Mouse (Mus musculus): ENCODE data around the gene Inpp5b. TPM values are rescaled to one million over a fixed set of nuclear protein-coding genes. Genes with fewer than 3 reads are reported as not detected.

Gene Inpp5b
- polyA plus RNA-seq, 1 experiment = 26.7 TPM

DNA sequence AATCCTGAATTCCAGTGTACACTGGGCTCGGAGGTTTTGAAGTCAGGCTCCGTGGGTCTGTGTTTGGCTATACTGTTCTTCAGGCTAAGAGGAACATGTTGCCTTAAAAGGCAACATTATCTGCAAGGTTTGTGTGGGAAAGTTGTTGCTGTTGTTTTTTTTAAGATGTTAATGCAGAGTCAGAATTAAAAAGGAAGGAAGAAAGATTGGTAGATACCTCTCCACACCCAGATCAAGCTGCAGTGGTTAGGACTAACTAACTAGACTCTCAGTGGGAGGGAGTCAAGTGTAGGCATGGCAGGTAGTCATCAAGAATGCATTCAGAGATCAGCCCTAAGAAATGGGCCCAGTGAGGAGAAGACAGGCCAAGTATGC is 24.9 kb downstream of the Inpp5b start:
- peak overlapping the region; percentile 30 for H3K27ac ChIP-seq (ENCODE audit: insufficient read depth, low read depth, low read length)
- H3K36me3 ChIP-seq (ENCODE audit: control insufficient read depth, insufficient read depth, low read length) = no peaks in the 10 kb centered on the region
- WGBS = 19% methylated on average over 2 of the region's 2 CpGs
- no peak overlapping the region for H3K4me3 ChIP-seq (ENCODE audit: low read depth, low read length)
- no peaks in the 10 kb centered on the region for H3K27me3 ChIP-seq (ENCODE audit: control insufficient read depth, insufficient read depth, low read length)
- TF ChIP-seq POLR2A (IDR thresholded peaks at IDR 0.05; ENCODE audit: low read depth, low read length) = no peak
- no peak for TF ChIP-seq CTCF (IDR thresholded peaks at IDR 0.05; ENCODE audit: extremely low read depth, insufficient read length, insufficient replicate concordance, low read depth, low read length)
- peaks cover 10% of the 10 kb centered on the region; the same call in 1 of the 2 replicates for H3K4me1 ChIP-seq (ENCODE audit: control insufficient read depth, insufficient read depth, insufficient read length, low read length)

DNA sequence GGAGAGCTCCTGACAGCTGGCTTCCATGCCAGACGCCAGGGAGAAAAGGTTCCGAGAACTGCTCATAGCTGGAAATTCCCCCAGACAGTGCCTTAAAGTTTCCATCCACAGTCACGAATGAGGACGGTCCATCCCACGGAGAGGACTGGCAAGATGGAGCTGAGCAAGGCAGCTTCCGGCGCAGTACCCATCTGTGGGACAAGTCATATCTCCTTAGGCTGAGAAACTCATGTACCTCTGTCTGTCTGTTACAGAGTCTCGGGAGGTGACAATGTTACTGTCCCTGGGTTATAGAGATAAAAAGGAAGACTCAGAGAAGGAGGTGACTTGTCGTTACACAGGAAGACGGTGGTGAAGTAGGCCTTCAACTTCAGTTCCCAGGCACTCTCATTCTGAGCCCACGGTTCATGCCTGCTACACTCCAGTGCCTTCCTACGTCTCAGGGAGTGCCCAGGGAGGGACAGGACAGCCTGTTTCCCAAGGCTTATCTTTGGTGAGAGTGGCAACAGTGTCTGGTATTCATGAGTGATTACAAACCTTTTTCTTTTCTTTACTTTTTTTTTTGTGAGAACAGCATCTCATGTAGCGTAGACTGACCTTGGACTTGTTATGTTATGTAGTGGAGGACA is 27.4 kb downstream of the Inpp5b start:
- no peaks in the 10 kb centered on the region for H3K27me3 ChIP-seq (ENCODE audit: control insufficient read depth, insufficient read depth, low read length)
- H3K4me3 ChIP-seq (ENCODE audit: low read depth, low read length) = no peak overlapping the region
- no peaks in the 10 kb centered on the region for H3K36me3 ChIP-seq (ENCODE audit: control insufficient read depth, insufficient read depth, low read length)
- no peak overlapping the region for H3K27ac ChIP-seq (ENCODE audit: insufficient read depth, low read depth, low read length)
- H3K4me1 ChIP-seq (ENCODE audit: control insufficient read depth, insufficient read depth, insufficient read length, low read length) = peaks cover 26% of the 10 kb centered on the region
- 75% methylated on average over 13 of the region's 13 CpGs for WGBS
- TF ChIP-seq CTCF (IDR thresholded peaks at IDR 0.05; ENCODE audit: extremely low read depth, insufficient read length, insufficient replicate concordance, low read depth, low read length) (no peak), POLR2A (IDR thresholded peaks at IDR 0.05; ENCODE audit: low read depth, low read length) (no peak)

DNA sequence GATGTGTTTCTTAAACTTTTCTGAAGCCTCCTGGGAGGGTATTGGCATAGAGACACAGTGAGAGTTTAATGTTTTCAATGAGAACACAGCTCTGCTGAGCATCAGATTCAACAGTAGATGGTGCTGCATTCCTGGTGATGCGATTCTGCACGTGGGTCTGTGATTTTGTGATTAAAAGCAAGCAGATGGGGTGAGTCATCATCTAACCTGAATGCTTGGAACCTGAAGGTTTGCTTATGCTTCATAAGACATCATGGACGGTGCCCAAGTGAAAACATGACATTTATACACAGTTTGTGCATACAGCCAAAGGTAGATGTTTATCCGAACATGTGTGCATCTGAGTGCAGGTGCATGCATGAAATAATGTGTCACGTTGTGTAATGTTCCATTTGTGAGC is 29.0 kb downstream of the Inpp5b start:
- H3K4me3 ChIP-seq (ENCODE audit: low read depth, low read length) = no peak overlapping the region
- peaks cover 36% of the 10 kb centered on the region for H3K4me1 ChIP-seq (ENCODE audit: control insufficient read depth, insufficient read depth, insufficient read length, low read length)
- no peaks in the 10 kb centered on the region for H3K36me3 ChIP-seq (ENCODE audit: control insufficient read depth, insufficient read depth, low read length)
- WGBS = 49% methylated on average over 5 of the region's 5 CpGs
- no peak for TF ChIP-seq CTCF (IDR thresholded peaks at IDR 0.05; ENCODE audit: extremely low read depth, insufficient read length, insufficient replicate concordance, low read depth, low read length)
- no peak for TF ChIP-seq POLR2A (IDR thresholded peaks at IDR 0.05; ENCODE audit: low read depth, low read length)
- H3K27me3 ChIP-seq (ENCODE audit: control insufficient read depth, insufficient read depth, low read length) = no peaks in the 10 kb centered on the region
- no peak overlapping the region for H3K27ac ChIP-seq (ENCODE audit: insufficient read depth, low read depth, low read length)

DNA sequence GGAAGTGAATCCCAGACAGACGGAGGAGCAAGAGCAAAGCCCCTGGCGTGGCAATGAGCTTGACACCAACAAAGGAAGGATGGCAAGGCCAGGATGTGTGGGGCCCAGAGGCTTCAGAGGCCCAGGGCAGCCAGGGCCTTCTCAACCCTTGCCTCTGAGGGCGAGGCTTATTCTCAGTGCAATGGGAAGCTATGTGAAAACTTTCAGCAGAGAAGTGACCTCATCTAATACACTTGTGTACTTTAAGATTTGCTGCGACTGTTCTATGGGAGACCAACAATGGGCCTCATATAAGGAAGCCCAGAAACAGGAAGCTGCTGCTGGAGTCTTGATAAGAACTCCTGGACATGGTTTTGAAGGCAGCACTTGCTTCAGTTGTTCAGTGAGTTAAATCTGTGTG is 30.5 kb downstream of the Inpp5b start:
- WGBS = 15% methylated on average over 4 of the region's 4 CpGs
- Histone ChIP-seq H3K4me1 (ENCODE audit: control insufficient read depth, insufficient read depth, insufficient read length, low read length) (peaks cover 33% of the 10 kb centered on the region), H3K36me3 (ENCODE audit: control insufficient read depth, insufficient read depth, low read length) (peaks cover 3% of the 10 kb centered on the region), H3K27me3 (ENCODE audit: control insufficient read depth, insufficient read depth, low read length) (no peaks in the 10 kb centered on the region), H3K4me3 (ENCODE audit: low read depth, low read length) (no peak overlapping the region), H3K27ac (ENCODE audit: insufficient read depth, low read depth, low read length) (peak overlapping the region; percentile 65)
- TF ChIP-seq CTCF (IDR thresholded peaks at IDR 0.05; ENCODE audit: extremely low read depth, insufficient read length, insufficient replicate concordance, low read depth, low read length) (no peak), POLR2A (IDR thresholded peaks at IDR 0.05; ENCODE audit: low read depth, low read length) (no peak)

DNA sequence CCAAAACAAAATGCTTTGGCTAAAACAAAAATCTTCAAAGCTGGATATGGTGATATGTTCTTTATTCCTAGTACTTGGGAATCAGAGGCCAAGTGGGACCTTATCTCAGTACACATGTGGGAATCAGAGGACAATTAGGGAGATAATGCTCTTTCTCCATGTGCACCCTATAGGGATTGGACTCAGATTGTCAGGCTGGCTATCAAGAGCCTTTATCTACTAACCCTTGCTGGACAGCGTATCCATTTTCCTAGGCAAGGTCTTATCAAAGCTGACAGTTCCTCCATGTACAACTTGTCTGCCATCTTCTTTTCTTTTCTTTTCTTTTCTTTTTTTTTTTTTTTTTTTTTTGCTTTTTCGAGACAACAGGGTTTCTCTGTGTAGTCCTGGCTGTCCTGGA is 31.8 kb downstream of the Inpp5b start:
- TF ChIP-seq POLR2A (IDR thresholded peaks at IDR 0.05; ENCODE audit: low read depth, low read length) = no peak
- TF ChIP-seq CTCF (IDR thresholded peaks at IDR 0.05; ENCODE audit: extremely low read depth, insufficient read length, insufficient replicate concordance, low read depth, low read length) = no peak
- WGBS = 55% methylated on average over 2 of the region's 2 CpGs
- H3K4me1 ChIP-seq (ENCODE audit: control insufficient read depth, insufficient read depth, insufficient read length, low read length) = peaks cover 33% of the 10 kb centered on the region
- peaks cover 15% of the 10 kb centered on the region for H3K36me3 ChIP-seq (ENCODE audit: control insufficient read depth, insufficient read depth, low read length)
- no peak overlapping the region for H3K4me3 ChIP-seq (ENCODE audit: low read depth, low read length)
- H3K27ac ChIP-seq (ENCODE audit: insufficient read depth, low read depth, low read length) = peak overlapping the region; percentile 37; the same call in 1 of the 2 replicates
- H3K27me3 ChIP-seq (ENCODE audit: control insufficient read depth, insufficient read depth, low read length) = no peaks in the 10 kb centered on the region

DNA sequence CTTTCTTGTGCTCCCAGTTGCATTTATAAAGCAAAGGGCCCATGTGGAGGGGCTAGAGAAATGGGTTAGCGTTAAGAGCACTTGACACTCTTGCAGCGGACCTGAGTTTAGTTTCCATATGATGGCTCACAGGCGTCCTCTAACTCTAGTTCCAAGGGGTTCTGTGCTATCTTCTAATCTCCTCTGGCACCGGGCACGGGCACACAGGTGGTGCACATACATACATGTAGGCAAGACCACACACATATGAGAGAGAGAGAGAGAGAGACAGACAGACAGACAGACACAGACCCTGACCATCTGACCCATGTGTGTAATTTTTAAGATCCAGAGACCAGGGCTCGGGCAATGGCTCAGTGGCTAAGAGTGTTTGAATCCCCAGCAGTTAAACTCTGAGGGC is 32.3 kb downstream of the Inpp5b start:
- Histone ChIP-seq H3K27ac (ENCODE audit: insufficient read depth, low read depth, low read length) (peak overlapping the region; percentile 68), H3K4me1 (ENCODE audit: control insufficient read depth, insufficient read depth, insufficient read length, low read length) (peaks cover 33% of the 10 kb centered on the region), H3K4me3 (ENCODE audit: low read depth, low read length) (no peak overlapping the region), H3K36me3 (ENCODE audit: control insufficient read depth, insufficient read depth, low read length) (peaks cover 17% of the 10 kb centered on the region), H3K27me3 (ENCODE audit: control insufficient read depth, insufficient read depth, low read length) (no peaks in the 10 kb centered on the region)
- whole genome bisulfite sequencing = 91% methylated on average over 6 of the region's 6 CpGs
- TF ChIP-seq CTCF (IDR thresholded peaks at IDR 0.05; ENCODE audit: extremely low read depth, insufficient read length, insufficient replicate concordance, low read depth, low read length) (no peak), POLR2A (IDR thresholded peaks at IDR 0.05; ENCODE audit: low read depth, low read length) (no peak)

DNA sequence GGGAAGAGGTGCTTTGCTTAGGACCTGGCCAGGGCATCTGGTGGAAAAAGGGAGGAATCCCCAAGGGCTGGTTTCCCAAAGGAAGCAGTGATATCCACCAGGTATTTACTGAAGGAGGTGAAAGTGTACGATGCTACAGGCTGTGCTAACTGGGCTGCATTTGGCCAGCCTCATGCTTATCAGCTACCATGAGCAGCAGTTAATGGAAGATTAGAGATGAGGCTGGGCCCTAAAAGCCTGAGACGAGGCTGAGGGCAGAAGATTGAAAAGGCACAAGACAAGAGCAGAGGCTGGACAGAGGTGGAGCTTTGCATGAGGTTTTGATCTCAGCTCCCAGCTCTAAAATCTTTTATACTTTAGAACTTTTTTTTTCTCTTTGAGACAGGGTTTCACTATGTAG is 32.8 kb downstream of the Inpp5b start:
- 34% methylated on average over 2 of the region's 2 CpGs for WGBS
- peaks cover 33% of the 10 kb centered on the region for H3K4me1 ChIP-seq (ENCODE audit: control insufficient read depth, insufficient read depth, insufficient read length, low read length)
- TF ChIP-seq POLR2A (IDR thresholded peaks at IDR 0.05; ENCODE audit: low read depth, low read length) (no peak), CTCF (IDR thresholded peaks at IDR 0.05; ENCODE audit: extremely low read depth, insufficient read length, insufficient replicate concordance, low read depth, low read length) (no peak)
- peak overlapping the region; percentile 68 for H3K27ac ChIP-seq (ENCODE audit: insufficient read depth, low read depth, low read length)
- no peak overlapping the region for H3K4me3 ChIP-seq (ENCODE audit: low read depth, low read length)
- H3K36me3 ChIP-seq (ENCODE audit: control insufficient read depth, insufficient read depth, low read length) = peaks cover 20% of the 10 kb centered on the region
- H3K27me3 ChIP-seq (ENCODE audit: control insufficient read depth, insufficient read depth, low read length) = no peaks in the 10 kb centered on the region

Measured in small intestine, adult 2 months (tissue).